Mouse (Mus musculus): Measurements from ENCODE around the gene Zcchc24.
A peak's percentile ranks its signal among the peaks of the same experiment; 100 is the strongest.

Zcchc24 gene

GRCm38 (mm10) chr14:25718471-25718870, 50.4 kb downstream of the Zcchc24 start:
- DNase-seq (ENCODE audit: low spot score in 2 of 2): no peak

GRCm38 (mm10) chr14:25717718-25718117, 51.1 kb downstream of the Zcchc24 start:
- no peak for DNase-seq (ENCODE audit: low spot score in 2 of 2)

GRCm38 (mm10) chr14:25716528-25716927, 52.3 kb downstream of the Zcchc24 start:
- DNase-seq (ENCODE audit: low spot score in 2 of 2): no peak

GRCm38 (mm10) chr14:25713443-25713842, 55.4 kb downstream of the Zcchc24 start:
- no peak for DNase-seq (ENCODE audit: low spot score in 2 of 2)

GRCm38 (mm10) chr14:25711602-25712001, 57.2 kb downstream of the Zcchc24 start:
- DNase-seq (ENCODE audit: low spot score in 2 of 2): no peak

GRCm38 (mm10) chr14:25711177-25711576, 57.7 kb downstream of the Zcchc24 start:
- no peak for DNase-seq (ENCODE audit: low spot score in 2 of 2)

GRCm38 (mm10) chr14:25710681-25711080, 58.2 kb downstream of the Zcchc24 start:
- DNase-seq (ENCODE audit: low spot score in 2 of 2): no peak

- peak in 1 of 2 experiments; percentile 60 for DNase-seq (ENCODE audit: low spot score in 2 of 2)
These were observed 58.8 kb downstream of the Zcchc24 start for GRCm38 (mm10) chr14:25710073-25710472.

GRCm38 (mm10) chr14:25708917-25709316, 59.9 kb downstream of the Zcchc24 start:
- DNase-seq (ENCODE audit: low spot score in 2 of 2): peak in 1 of 2 experiments; percentile 62

- no peak for DNase-seq (ENCODE audit: low spot score in 2 of 2)
These were observed 60.4 kb downstream of the Zcchc24 start for GRCm38 (mm10) chr14:25708451-25708850.

- peak; percentile 40 to 65 for DNase-seq (ENCODE audit: low spot score in 2 of 2)
These were observed 61.1 kb downstream of the Zcchc24 start for GRCm38 (mm10) chr14:25707691-25708181.

GRCm38 (mm10) chr14:25701986-25702385, 66.9 kb downstream of the Zcchc24 start:
- no peak for DNase-seq (ENCODE audit: low spot score in 2 of 2)

GRCm38 (mm10) chr14:25696356-25696755, 72.5 kb downstream of the Zcchc24 start:
- DNase-seq (ENCODE audit: low spot score in 2 of 2): no peak

- no peak for DNase-seq (ENCODE audit: low spot score in 2 of 2)
These were observed 73.8 kb downstream of the Zcchc24 start for GRCm38 (mm10) chr14:25695059-25695458.

- no peak for DNase-seq (ENCODE audit: low spot score in 2 of 2)
These were observed 74.3 kb downstream of the Zcchc24 start for GRCm38 (mm10) chr14:25694569-25694897.

- DNase-seq (ENCODE audit: low spot score in 2 of 2): peak; percentile 97 to 100
These were observed 74.8 kb downstream of the Zcchc24 start, which contains the start of gene Ppif for GRCm38 (mm10) chr14:25693888-25694568. TSS of gene Ppif (plus strand) at chr14:25694154.

- DNase-seq (ENCODE audit: low spot score in 2 of 2): no peak
These were observed 75.5 kb downstream of the Zcchc24 start for GRCm38 (mm10) chr14:25693271-25693887.

- DNase-seq (ENCODE audit: low spot score in 2 of 2): no peak
These were observed 81.6 kb downstream of the Zcchc24 start for GRCm38 (mm10) chr14:25686983-25687901.

- DNase-seq (ENCODE audit: low spot score in 2 of 2): no peak
These were observed 82.5 kb downstream of the Zcchc24 start for GRCm38 (mm10) chr14:25686216-25686945.

- no peak for DNase-seq (ENCODE audit: low spot score in 2 of 2)
These were observed 86.8 kb downstream of the Zcchc24 start for GRCm38 (mm10) chr14:25682020-25682419.

- DNase-seq (ENCODE audit: low spot score in 2 of 2): no peak
These were observed 89.2 kb downstream of the Zcchc24 start for GRCm38 (mm10) chr14:25679625-25680024.

- DNase-seq (ENCODE audit: low spot score in 2 of 2): no peak
These were observed 101.3 kb downstream of the Zcchc24 start for GRCm38 (mm10) chr14:25667587-25667986.

Measured in spleen, postnatal 4 days (tissue).